Mouse (Mus musculus): Measurements from ENCODE around the gene Brd3. TPM values are rescaled to one million over a fixed set of nuclear protein-coding genes. Genes with fewer than 3 reads are reported as not detected.

Brd3 gene
- total RNA-seq, 2 experiments from 2014 or later = 29.4 to 54.7 TPM

DNA sequence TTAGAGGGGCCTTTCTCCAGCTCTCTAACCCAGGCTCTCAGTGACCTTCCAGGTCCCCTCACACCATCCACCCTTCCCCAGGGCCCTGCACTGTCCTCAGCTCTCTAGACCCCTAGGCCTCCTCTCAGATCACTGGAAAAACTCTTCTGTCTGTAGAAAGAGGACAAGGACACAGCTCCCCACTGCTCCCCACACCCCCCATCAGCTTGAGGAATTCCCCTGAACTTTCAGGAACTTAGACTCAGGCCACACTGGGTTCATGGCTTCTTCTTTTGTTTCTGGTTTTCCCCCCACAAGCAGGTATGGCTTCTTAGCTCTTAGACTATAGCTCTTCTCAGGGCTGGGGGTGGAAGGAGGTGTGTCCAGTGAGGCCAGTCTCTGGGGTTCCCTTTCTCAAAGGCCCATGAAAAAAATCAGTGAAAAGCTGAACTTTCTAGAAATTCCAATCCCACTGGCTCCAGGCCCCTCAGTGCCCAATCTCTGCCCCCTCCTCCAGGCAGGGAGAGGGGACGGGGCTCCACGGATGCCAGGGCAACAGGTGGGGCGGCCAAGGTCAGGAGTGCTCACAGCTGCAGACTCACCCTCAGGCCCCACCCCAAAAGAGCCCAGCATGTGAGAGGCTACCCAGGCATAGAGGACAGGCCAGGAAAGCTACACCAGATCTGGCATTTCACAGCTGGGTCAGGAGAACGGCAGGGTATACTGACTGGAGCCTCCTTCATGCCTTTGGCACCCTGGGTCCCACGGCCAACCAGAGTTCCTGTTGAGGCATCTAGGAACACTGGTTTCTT, 102.2 kb downstream of the Brd3 start:
- no peak for ATAC-seq (replicated peaks; ENCODE audit: poor library complexity)

DNA sequence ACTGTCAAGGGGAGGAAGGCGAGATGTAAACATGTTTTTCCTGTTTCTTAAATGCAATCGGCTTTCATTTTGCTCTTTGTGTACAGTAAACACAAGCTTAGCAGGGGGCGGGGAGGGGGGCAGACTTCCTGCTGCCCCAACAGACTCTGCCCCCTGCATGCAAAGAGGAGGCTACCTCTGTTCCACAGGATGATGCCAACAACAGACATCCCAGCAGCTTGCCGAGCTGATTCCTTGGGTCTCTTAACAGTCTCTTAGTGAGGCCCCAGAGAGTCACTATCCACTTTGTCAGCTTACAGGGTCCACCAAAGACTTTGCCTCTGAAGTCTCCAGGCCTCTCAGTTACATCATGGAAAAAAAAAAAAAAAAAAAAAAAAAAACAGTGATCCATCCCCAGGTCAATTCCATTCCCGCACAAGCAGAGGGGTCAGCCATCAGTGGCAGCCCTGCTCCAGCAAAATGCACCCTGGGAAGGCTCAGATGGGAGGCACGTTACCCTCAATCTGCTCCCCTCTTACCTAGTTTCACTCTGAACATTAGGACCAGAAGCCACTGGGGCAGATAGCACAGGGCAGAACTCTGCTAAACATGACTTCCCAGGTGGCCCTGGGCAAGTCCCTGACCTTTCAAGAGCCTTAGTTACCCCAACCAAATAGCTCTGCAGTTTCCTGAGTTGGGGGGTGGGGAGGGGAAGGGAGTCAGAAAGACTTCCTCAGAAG, 102.9 kb downstream of the Brd3 start:
- ATAC-seq (replicated peaks; ENCODE audit: poor library complexity) = no peak

DNA sequence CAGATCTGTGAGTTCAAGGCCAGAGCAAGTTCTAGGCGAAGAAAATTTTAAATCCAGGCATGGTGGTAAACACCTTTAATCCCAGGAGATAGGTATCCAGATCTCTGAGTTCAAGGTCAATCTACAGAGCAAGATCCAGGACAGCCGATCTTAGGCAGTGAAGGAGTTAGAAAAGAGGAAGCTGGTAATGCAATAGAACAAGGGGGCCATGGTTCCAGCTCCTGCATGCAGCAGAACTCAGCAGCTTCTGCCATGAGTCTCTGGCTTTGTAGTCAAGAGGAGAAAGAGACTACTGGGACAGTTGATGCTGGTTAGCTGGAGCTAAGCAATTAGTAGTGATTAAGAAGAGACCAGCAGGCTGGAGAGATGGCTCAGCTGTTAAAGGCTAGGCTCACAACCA, 105.9 kb downstream of the Brd3 start:
- ATAC-seq (replicated peaks; ENCODE audit: poor library complexity) = no peak

DNA sequence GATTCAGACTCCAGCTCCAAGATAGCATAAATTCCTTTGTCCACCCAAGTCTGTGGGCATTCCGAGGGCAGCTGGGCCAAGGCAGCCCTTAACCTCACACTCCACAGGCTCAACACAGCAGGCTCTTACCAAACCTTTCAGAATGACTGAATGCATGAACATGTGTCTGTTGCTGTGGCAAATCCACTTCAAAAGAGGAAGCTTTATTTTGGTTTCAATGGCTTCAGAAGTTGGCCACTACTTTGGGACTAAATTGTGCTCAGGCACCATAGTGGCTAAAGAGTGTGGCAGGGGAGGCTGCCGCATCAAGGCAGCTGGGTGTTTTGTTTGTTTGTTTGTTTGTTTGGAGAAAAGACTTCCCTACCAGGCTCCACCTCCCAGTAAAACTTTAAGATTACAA, 107.4 kb downstream of the Brd3 start:
- ATAC-seq (replicated peaks; ENCODE audit: poor library complexity) = no peak

DNA sequence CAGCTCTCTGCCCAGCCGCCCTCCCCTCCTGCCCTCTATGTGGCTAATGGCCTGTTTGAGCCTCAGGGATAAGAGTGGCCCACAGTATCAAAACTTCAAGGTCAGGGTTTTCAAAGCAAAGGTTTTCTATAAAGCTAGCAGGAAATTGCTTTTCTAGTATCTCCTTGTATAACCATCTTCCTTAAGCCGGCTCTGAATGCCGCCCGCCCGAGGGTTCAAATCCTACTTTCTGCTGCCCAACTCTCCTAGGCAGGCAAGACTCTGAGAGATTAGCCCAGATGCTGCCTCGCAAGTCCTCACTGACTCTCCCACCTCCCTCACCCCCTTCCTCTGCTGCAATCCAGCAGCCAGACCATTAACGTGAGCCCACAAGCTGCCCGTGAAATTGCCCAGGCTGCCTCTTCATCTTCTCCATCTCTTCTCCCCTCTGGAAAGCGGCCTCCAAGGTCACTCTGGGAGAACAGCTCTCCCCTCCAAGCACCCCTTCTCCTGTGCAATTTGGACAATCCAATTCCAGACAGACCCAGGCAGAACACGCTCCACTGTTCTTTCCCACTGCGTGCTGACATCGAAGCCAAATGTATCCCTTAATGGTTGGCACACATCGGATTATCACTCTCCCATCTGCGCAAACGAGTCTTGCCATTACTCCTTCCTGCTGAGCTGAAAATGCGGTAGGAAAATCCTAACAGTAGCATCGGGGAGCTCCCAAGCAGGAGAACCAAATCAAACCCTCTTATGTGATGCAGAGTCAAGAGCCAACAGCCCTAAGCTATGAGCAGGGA, 110.6 kb downstream of the Brd3 start:
- ATAC-seq (replicated peaks; ENCODE audit: poor library complexity) = no peak

Other genes starting within 250 kb of the Brd3 start
- gene Vav2, start 80.6 kb downstream of the Brd3 start, total RNA-seq (2015) = 4.8 and 7.5 TPM in 2 replicates
- gene Vav2, start 80.6 kb downstream of the Brd3 start, total RNA-seq (2017) = 5.7 and 9.2 TPM in 2 replicates
- 0.12 TPM in 1 of 2 replicates, not detected in the other for gene Brd3os, start 65.3 kb downstream of the Brd3 start, total RNA-seq (2015)
- 0.14 TPM in 1 of 2 replicates, not detected in the other for gene Brd3os, start 65.3 kb downstream of the Brd3 start, total RNA-seq (2017)
- 36.7 and 37.2 TPM in 2 replicates for gene Wdr5, start 7.5 kb upstream of the Brd3 start, total RNA-seq (2015)
- 85.6 and 87.3 TPM in 2 replicates for gene Wdr5, start 7.5 kb upstream of the Brd3 start, total RNA-seq (2017)
- 1.1 and 1.2 TPM in 2 replicates for gene Rxra, start 168.8 kb upstream of the Brd3 start, total RNA-seq (2015)
- gene Rxra, start 168.8 kb upstream of the Brd3 start, total RNA-seq (2017) = 1.9 and 2.5 TPM in 2 replicates